In the genomic region with DNA sequence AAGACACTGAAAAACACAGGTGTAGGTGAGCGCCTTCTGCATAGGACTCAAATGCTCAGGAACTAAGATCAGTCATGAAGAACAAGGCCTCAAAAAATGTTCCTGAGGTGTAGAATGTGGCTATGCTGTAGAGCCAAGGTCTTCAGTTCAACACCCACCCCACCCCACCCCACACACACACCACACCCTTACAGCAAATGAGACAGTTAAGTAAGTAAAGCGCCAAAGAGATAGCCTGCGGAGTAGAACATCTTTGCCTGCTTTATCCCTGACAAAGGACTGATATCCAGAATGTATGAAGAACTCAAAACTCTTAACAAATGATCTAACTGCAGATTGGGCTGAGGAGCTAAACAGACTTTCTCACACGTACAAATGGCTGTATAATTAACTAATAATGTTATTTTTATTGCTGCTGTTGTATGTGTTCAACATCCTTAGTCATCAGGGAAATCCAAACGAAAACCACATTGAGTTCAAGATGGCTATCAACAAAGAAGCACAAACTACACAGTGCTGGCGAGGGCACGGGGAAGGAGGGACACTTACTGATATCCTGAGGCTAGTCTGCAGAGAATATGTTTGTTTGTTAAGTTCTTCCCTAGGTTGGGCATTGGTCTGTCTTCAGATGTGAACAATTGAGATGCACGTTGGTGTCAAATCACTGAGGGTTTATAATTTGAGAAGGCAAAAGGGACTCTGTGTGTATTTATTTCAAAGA, we compare ENCODE assay signal across 24 mouse cellular contexts. TPM values are rescaled to one million over a fixed set of nuclear protein-coding genes. Genes with fewer than 3 reads are reported as not detected.
DNase-seq lines count a peak whose midpoint lies in the region; ATAC-seq and TF ChIP-seq lines count a peak whose summit lies in the region.
"Had no signal": no experiment of that assay in that cellular context is flagged by ENCODE, and none has a peak within 500 bp of the region (broad histone marks: within the 10 kb centered on the region; RNA-seq: fewer than 3 reads in every experiment).

No protein-coding gene starts in this region.

- peak overlapping the region; percentile 21; the same call in 1 of the 2 replicates for H3K4me2 ChIP-seq in liver, embryonic 16.5 days (ENCODE audit: low read depth, low read length)
- H3K4me2 ChIP-seq in hindbrain, embryonic 13.5 days = no peak overlapping the region
- H3K4me2 ChIP-seq in hindbrain, embryonic 14.5 days (replicated peaks) = no peak overlapping the region
- H3K4me2 ChIP-seq: embryonic facial prominence, embryonic 13.5 days; hindbrain, embryonic 12.5 days had no signal

- no peak overlapping the region for H3K4me3 ChIP-seq in thymus, adult 2 months (ENCODE audit: control insufficient read depth, insufficient read depth, low read length)
- H3K4me3 ChIP-seq in liver, embryonic 16.5 days (ENCODE audit: low read depth, low read length) = no peak overlapping the region
- no peak overlapping the region for H3K4me3 ChIP-seq in hindbrain, embryonic 13.5 days
- no peak overlapping the region for H3K4me3 ChIP-seq in hindbrain, embryonic 14.5 days (replicated peaks; ENCODE audit: low read length)
- H3K4me3 ChIP-seq: embryonic facial prominence, embryonic 13.5 days; gastrocnemius, adult 2 months; heart, embryonic 10.5 days; hindbrain, embryonic 12.5 days had no signal

- H3K36me3 ChIP-seq in thymus, adult 2 months (ENCODE audit: control insufficient read depth, insufficient read depth, low read length) = no peaks in the 10 kb centered on the region
- no peaks in the 10 kb centered on the region for H3K36me3 ChIP-seq in liver, embryonic 16.5 days (ENCODE audit: control insufficient read depth, insufficient read depth)
- H3K36me3 ChIP-seq in hindbrain, embryonic 13.5 days = no peaks in the 10 kb centered on the region
- no peaks in the 10 kb centered on the region for H3K36me3 ChIP-seq in hindbrain, embryonic 14.5 days (replicated peaks; ENCODE audit: control insufficient read depth, insufficient read depth)
- H3K36me3 ChIP-seq: embryonic facial prominence, embryonic 13.5 days; heart, embryonic 10.5 days; hindbrain, embryonic 12.5 days had no signal

- TF ChIP-seq CTCF in thymus, adult 2 months (IDR thresholded peaks at IDR 0.05; ENCODE audit: borderline replicate concordance, control insufficient read depth, extremely low read depth, insufficient read depth, low read length, poor library complexity) = no peak

- ATAC-seq in erythroid progenitor cell, adult 5-6 weeks (replicated peaks; ENCODE audit: low FRiP score, poor library complexity, severe bottlenecking) = peak; percentile 80
- ATAC-seq in liver, embryonic 16.5 days (ENCODE audit: low read depth) = peak; percentile 88
- no peak for ATAC-seq in hindbrain, embryonic 13.5 days (ENCODE audit: low FRiP score)
- no peak for ATAC-seq in hindbrain, embryonic 14.5 days (ENCODE audit: low FRiP score)
- ATAC-seq: CD4-positive, CD25-positive, alpha-beta regulatory T cell, adult 4 months; forebrain, embryonic 14.5 days; Patski had no signal

- no peak for DNase-seq in thymus, adult 2 months
- DNase-seq in thymus, postnatal 10 days (ENCODE audit: low spot score in 2 of 2) = no peak
- DNase-seq in heart, adult 9 months (ENCODE audit: low spot score in 2 of 2) = no peak
- no peak for DNase-seq in hindbrain, embryonic 14.5 days (ENCODE audit: low spot score)
- DNase-seq: adrenal gland, adult 2 months; adrenal gland, postnatal 25 days; B cell, adult 2 months; cerebellum, adult 18-20 months; cerebellum, adult 9-11 months; cerebellum, postnatal 36 days; gastrocnemius, adult 2 months; gastrocnemius, postnatal 25 days; heart, adult 11 months; heart, postnatal 10 days; heart, postnatal 4 days had no signal

- no peaks in the 10 kb centered on the region for H3K27me3 ChIP-seq in thymus, adult 2 months (ENCODE audit: control insufficient read depth, insufficient read depth, low read length)
- no peaks in the 10 kb centered on the region for H3K27me3 ChIP-seq in liver, embryonic 16.5 days (ENCODE audit: control insufficient read depth, insufficient read depth, low read depth, low read length)
- no peaks in the 10 kb centered on the region for H3K27me3 ChIP-seq in hindbrain, embryonic 13.5 days
- H3K27me3 ChIP-seq in hindbrain, embryonic 14.5 days (ENCODE audit: control insufficient read depth, insufficient read depth, low read length) = no peaks in the 10 kb centered on the region
- H3K27me3 ChIP-seq: embryonic facial prominence, embryonic 13.5 days; hindbrain, embryonic 12.5 days had no signal

- H3K4me1 ChIP-seq in thymus, adult 2 months (replicated peaks; ENCODE audit: control insufficient read depth, insufficient read depth, low read length) = peaks cover 11% of the 10 kb centered on the region
- H3K4me1 ChIP-seq in liver, embryonic 16.5 days (ENCODE audit: control insufficient read depth, low read depth, low read length) = peaks cover 10% of the 10 kb centered on the region
- H3K4me1 ChIP-seq in hindbrain, embryonic 13.5 days (replicated peaks) = no peaks in the 10 kb centered on the region
- H3K4me1 ChIP-seq in hindbrain, embryonic 14.5 days (replicated peaks; ENCODE audit: control insufficient read depth, insufficient read depth, low read length) = no peaks in the 10 kb centered on the region
- H3K4me1 ChIP-seq: embryonic facial prominence, embryonic 13.5 days; heart, embryonic 10.5 days; hindbrain, embryonic 12.5 days had no signal

- H3K9me3 ChIP-seq in liver, embryonic 16.5 days (replicated peaks; ENCODE audit: control insufficient read depth, low read length) = no peaks in the 10 kb centered on the region
- no peaks in the 10 kb centered on the region for H3K9me3 ChIP-seq in hindbrain, embryonic 13.5 days
- H3K9me3 ChIP-seq in hindbrain, embryonic 14.5 days (ENCODE audit: control insufficient read depth, low read length) = no peaks in the 10 kb centered on the region
- H3K9me3 ChIP-seq: embryonic facial prominence, embryonic 13.5 days; heart, embryonic 10.5 days; hindbrain, embryonic 12.5 days had no signal

- peak overlapping the region; percentile 23; the same call in 1 of the 2 replicates for H3K27ac ChIP-seq in thymus, adult 2 months (ENCODE audit: control insufficient read depth, insufficient read depth, low read length)
- H3K27ac ChIP-seq in liver, embryonic 16.5 days (ENCODE audit: low read length) = peak overlapping the region; percentile 24; the same call in 1 of the 2 replicates
- no peak overlapping the region for H3K27ac ChIP-seq in hindbrain, embryonic 13.5 days
- no peak overlapping the region for H3K27ac ChIP-seq in hindbrain, embryonic 14.5 days
- H3K27ac ChIP-seq: embryonic facial prominence, embryonic 13.5 days; gastrocnemius, adult 2 months; heart, embryonic 10.5 days; hindbrain, embryonic 12.5 days had no signal

- no peak for TF ChIP-seq POLR2A in thymus, adult 2 months (IDR thresholded peaks at IDR 0.05; ENCODE audit: control insufficient read depth, extremely low read depth, insufficient read depth, low read length, poor library complexity)

- no peak overlapping the region for H3K9ac ChIP-seq in liver, embryonic 16.5 days (ENCODE audit: low read depth, low read length)
- H3K9ac ChIP-seq in hindbrain, embryonic 13.5 days = no peak overlapping the region
- no peak overlapping the region for H3K9ac ChIP-seq in hindbrain, embryonic 14.5 days
- H3K9ac ChIP-seq: embryonic facial prominence, embryonic 13.5 days; hindbrain, embryonic 12.5 days had no signal

- 65% methylated on average over 8 of the region's 8 CpGs for WGBS in thymus, adult 2 months
- WGBS in liver, embryonic 16.5 days (ENCODE audit: insufficient replicate concordance) = 38% methylated on average over 8 of the region's 8 CpGs
- 88% methylated on average over 8 of the region's 8 CpGs for WGBS in hindbrain, embryonic 13.5 days
- WGBS in hindbrain, embryonic 14.5 days = 90% methylated on average over 8 of the region's 8 CpGs

RNA-seq across cellular contexts. Expression of a gene that starts 19.3 kb away (rescaled TPM):
- 26.2 and 27.5 TPM in 2 replicates for polyA plus RNA-seq in thymus, adult 2 months (2012; rRNA removed)
- total RNA-seq in erythroid progenitor cell, adult 5-6 weeks (2015; ENCODE audit: low replicate concordance) = 282 and 314 TPM in 2 replicates
- total RNA-seq in erythroid progenitor cell, adult 5-6 weeks (2017; ENCODE audit: low replicate concordance) = 314 and 331 TPM in 2 replicates
- polyA plus RNA-seq in liver, embryonic 16.5 days (2015; fragmentation: Nextera tagmentation; extraction: Ambion mirVana) = 29.3 and 30.7 TPM in 2 replicates
- polyA plus RNA-seq in hindbrain, embryonic 13.5 days (2015; fragmentation: Nextera tagmentation; extraction: Ambion mirVana) = 3.8 and 4.0 TPM in 2 replicates
- polyA plus RNA-seq in hindbrain, embryonic 14.5 days (2014; fragmentation: Nextera tagmentation; extraction: Ambion mirVana) = 2.9 and 4.3 TPM in 2 replicates

Comparison
In these comparisons a context has a peak if more than half of its experiments do, and no peak if none do; other contexts are left out.
1. H3K27ac ChIP-seq: peak in thymus, adult 2 months (single experiment) and liver, embryonic 16.5 days (single experiment); none in hindbrain, embryonic 13.5 days (single experiment) and hindbrain, embryonic 14.5 days (single experiment).
2. ATAC-seq: peak in erythroid progenitor cell, adult 5-6 weeks (single experiment) and liver, embryonic 16.5 days (single experiment); none in hindbrain, embryonic 13.5 days (single experiment) and hindbrain, embryonic 14.5 days (single experiment).